Mouse (Mus musculus) CH12.LX (cell line): Measurements from ENCODE around the gene Irgm2.

Experiments used
- CTCF ChIP-seq, 2 experiments: IDR thresholded peaks in 1 of 2; conservative IDR thresholded peaks in 1 of 2; 2 replicates each; pipeline ENCODE4 v1.5.1; 2011 to 2012; ENCODE audit warnings: low read depth in 2 of 2, low read length in 2 of 2, improper control_type of control experiment in 1 of 2, inconsistent platforms in 1 of 2, mild to moderate bottlenecking in 1 of 2, moderate library complexity in 1 of 2
- EP300 ChIP-seq: IDR thresholded peaks from 2 replicates; pipeline ENCODE4 v1.6.1; 2011; ENCODE audit warnings: low read length, improper control_type of control experiment
- ETS1 ChIP-seq: conservative IDR thresholded peaks from 2 replicates; pipeline ENCODE4 v1.6.1; 2012; ENCODE audit warnings: low read depth, mild to moderate bottlenecking, inconsistent platforms, low read length, improper control_type of control experiment, moderate library complexity
- IRF4 ChIP-seq: IDR thresholded peaks from 2 replicates; pipeline ENCODE4 v1.6.1; 2014; ENCODE audit warnings: low read depth, mild to moderate bottlenecking, inconsistent platforms, low read length, improper control_type of control experiment
- MXI1 ChIP-seq: IDR thresholded peaks from 2 replicates; pipeline ENCODE4 v1.6.1; 2011; ENCODE audit warnings: mild to moderate bottlenecking, low read depth, low read length, improper control_type of control experiment
- NELFE ChIP-seq: IDR thresholded peaks from 2 replicates; pipeline ENCODE4 v1.6.1; 2011; ENCODE audit warnings: low read depth, low read length, improper control_type of control experiment
- POLR2A ChIP-seq: IDR thresholded peaks from 2 replicates; pipeline ENCODE4 v1.6.1; 2011; ENCODE audit warnings: low read depth, mild to moderate bottlenecking, improper control_type of control experiment, low read length
- RCOR1 ChIP-seq: conservative IDR thresholded peaks from 2 replicates; pipeline ENCODE4 v1.6.1; 2012; ENCODE audit warnings: low read depth, mild to moderate bottlenecking, inconsistent platforms, low read length, improper control_type of control experiment
- USF1 ChIP-seq: IDR thresholded peaks from 2 replicates; pipeline ENCODE4 v1.6.1; 2014; ENCODE audit warnings: low read depth, mild to moderate bottlenecking, inconsistent platforms, low read length, improper control_type of control experiment
- USF2 ChIP-seq: conservative IDR thresholded peaks from 2 replicates; pipeline ENCODE4 v1.6.1; 2011; ENCODE audit warnings: low read depth, low read length, improper control_type of control experiment

- TF ChIP-seq POLR2A, result no peak
- no peak for TF ChIP-seq USF1
- no peak for TF ChIP-seq RCOR1
- no peak for TF ChIP-seq EP300
- TF ChIP-seq USF2, result no peak
- no peak for TF ChIP-seq CTCF (conservative IDR thresholded peaks at IDR 0.05 in 1 of 2, IDR thresholded peaks at IDR 0.05 in 1 of 2; ENCODE audit: low read depth in 2 of 2, low read length in 2 of 2)
- no peak for TF ChIP-seq IRF4
- no peak for TF ChIP-seq ETS1
- no peak for TF ChIP-seq NELFE
- TF ChIP-seq MXI1, result no peak
These were observed 14.4 kb downstream of the Irgm2 start for GRCm38 (mm10) chr11:58213673-58214342.
